Comparison of ENCODE assay signal across 21 mouse cellular contexts in genomic region chr3:120073528-120073927, GRCm38 (mm10).
"Had no signal": no experiment of that assay in that cellular context is flagged by ENCODE, and none has a peak within 500 bp of the region (broad histone marks: within the 10 kb centered on the region; RNA-seq: fewer than 3 reads in every experiment).

No protein-coding gene starts in this region.

- H3K4me2 ChIP-seq: limb, embryonic 13.5 days; liver, embryonic 12.5 days; liver, embryonic 15.5 days; midbrain, embryonic 12.5 days; midbrain, embryonic 15.5 days; neural tube, embryonic 12.5 days; neural tube, embryonic 15.5 days had no signal

- H3K27me3 ChIP-seq: limb, embryonic 13.5 days; liver, embryonic 12.5 days; liver, embryonic 15.5 days; midbrain, embryonic 12.5 days; midbrain, embryonic 15.5 days; neural tube, embryonic 12.5 days; neural tube, embryonic 15.5 days had no signal

- ATAC-seq: intestine, postnatal 0 days; liver, embryonic 12.5 days; midbrain, embryonic 15.5 days had no signal

- H3K4me3 ChIP-seq: layer of hippocampus, adult 2 months; limb, embryonic 10.5 days; limb, embryonic 13.5 days; liver, embryonic 12.5 days; liver, embryonic 15.5 days; midbrain, embryonic 12.5 days; midbrain, embryonic 15.5 days; neural tube, embryonic 12.5 days; neural tube, embryonic 15.5 days had no signal

- H3K36me3 ChIP-seq: limb, embryonic 10.5 days; limb, embryonic 13.5 days; liver, embryonic 12.5 days; liver, embryonic 15.5 days; midbrain, embryonic 12.5 days; midbrain, embryonic 15.5 days; neural tube, embryonic 12.5 days; neural tube, embryonic 15.5 days had no signal

- H3K4me1 ChIP-seq: limb, embryonic 10.5 days; limb, embryonic 13.5 days; liver, embryonic 12.5 days; liver, embryonic 15.5 days; midbrain, embryonic 12.5 days; midbrain, embryonic 15.5 days; neural tube, embryonic 12.5 days; neural tube, embryonic 15.5 days had no signal

- DNase-seq: kidney, adult 2 months; kidney, postnatal 25 days; layer of hippocampus, adult 9-11 months; liver; lung, adult 18-20 months; thymus, adult 2 months; thymus, postnatal 14 days; thymus, postnatal 4 days had no signal

- H3K27ac ChIP-seq: kidney, postnatal 0 days; layer of hippocampus, adult 2 months; limb, embryonic 10.5 days; limb, embryonic 13.5 days; liver, embryonic 12.5 days; liver, embryonic 15.5 days; macrophage; midbrain, embryonic 12.5 days; midbrain, embryonic 15.5 days; neural tube, embryonic 12.5 days; neural tube, embryonic 15.5 days; stomach, postnatal 0 days had no signal

- H3K9ac ChIP-seq: limb, embryonic 13.5 days; liver, embryonic 12.5 days; liver, embryonic 15.5 days; midbrain, embryonic 12.5 days; midbrain, embryonic 15.5 days; neural tube, embryonic 12.5 days; neural tube, embryonic 15.5 days had no signal

- H3K9me3 ChIP-seq: limb, embryonic 10.5 days; limb, embryonic 13.5 days; liver, embryonic 12.5 days; liver, embryonic 15.5 days; midbrain, embryonic 12.5 days; midbrain, embryonic 15.5 days; neural tube, embryonic 12.5 days; neural tube, embryonic 15.5 days had no signal
